Mouse (Mus musculus) myocyte (in vitro differentiated cells): ENCODE results near the gene Acaa1b.

ENCODE experiments used
- E2F4 ChIP-seq: IDR thresholded peaks from one replicate; pipeline ENCODE4 v1.6.1; 2011; ENCODE audit warnings: mild to moderate bottlenecking, control low read depth, moderate library complexity; ENCODE audit not compliant: insufficient read depth
- MAX ChIP-seq: IDR thresholded peaks from one replicate; pipeline ENCODE4 v1.6.1; 2011; ENCODE audit warnings: low read depth, mild to moderate bottlenecking, control low read depth
- MYOD1 ChIP-seq, 3 experiments: IDR thresholded peaks; one replicate each; pipeline ENCODE4 v1.6.1; 2011; ENCODE audit warnings: control low read depth in 2 of 3, low read depth in 2 of 3, mild to moderate bottlenecking in 2 of 3, moderate library complexity in 1 of 3; ENCODE audit not compliant: insufficient read length in 2 of 3, control insufficient read depth in 1 of 3
- MYOG ChIP-seq, 3 experiments: IDR thresholded peaks; one replicate each; pipeline ENCODE4 v1.6.1; 2011; ENCODE audit warnings: control low read depth in 2 of 3, low read depth in 2 of 3, mild to moderate bottlenecking in 2 of 3; ENCODE audit not compliant: insufficient read length in 2 of 3, control insufficient read depth in 1 of 3, insufficient read depth in 1 of 3
- POLR2A ChIP-seq: IDR thresholded peaks from one replicate; pipeline ENCODE4 v1.6.1; 2011; ENCODE audit warnings: low read depth, mild to moderate bottlenecking, control low read depth, moderate library complexity; ENCODE audit not compliant: insufficient read length
- REST ChIP-seq: IDR thresholded peaks from one replicate; pipeline ENCODE4 v1.6.1; 2011; ENCODE audit warnings: mild to moderate bottlenecking, control low read depth, moderate library complexity; ENCODE audit not compliant: insufficient read depth, insufficient read length
- TCF12 ChIP-seq: IDR thresholded peaks from one replicate; pipeline ENCODE4 v1.6.1; 2011; ENCODE audit warnings: mild to moderate bottlenecking, control low read depth; ENCODE audit not compliant: poor library complexity, insufficient read depth, severe bottlenecking
- USF1 ChIP-seq: IDR thresholded peaks from one replicate; pipeline ENCODE4 v1.6.1; 2011; ENCODE audit warnings: low read depth, mild to moderate bottlenecking, control low read depth, moderate library complexity

GRCm38 (mm10) chr9:119100177-119100898 is 56.6 kb downstream of the Acaa1b start:
- TF ChIP-seq MAX, result no peak
- no peak for TF ChIP-seq REST
- no peak for TF ChIP-seq E2F4
- TF ChIP-seq TCF12, result no peak
- TF ChIP-seq POLR2A, result no peak
- no peak for TF ChIP-seq USF1
- no peak for TF ChIP-seq MYOD1 (IDR thresholded peaks at IDR 0.05; ENCODE audit: control insufficient read depth in 1 of 3, insufficient read length in 2 of 3, low read depth in 2 of 3)
- no peak for TF ChIP-seq MYOG (IDR thresholded peaks at IDR 0.05; ENCODE audit: control insufficient read depth in 1 of 3, insufficient read depth in 1 of 3, insufficient read length in 2 of 3, low read depth in 2 of 3)
